Mouse (Mus musculus) neutrophil, adult 83 days (primary cell): ENCODE measurements around the gene Tex13a. TPM values are rescaled to one million over a fixed set of nuclear protein-coding genes. Genes with fewer than 3 reads are reported as not detected.

Experiments used
- total RNA-seq, 2 experiments: library from RNA; stranded (reverse); gene quantifications; one replicate each; pipeline ENCODE4 v1.2.4; 2023

Gene Tex13a
- total RNA-seq, result not detected

GRCm38 (mm10) chrX:138209480-138209879 is at the start of gene Tex13a:
Gene Tex13a (minus strand): TSS chrX:138209580.

